Mouse (Mus musculus) forebrain, postnatal 0 days (tissue): ENCODE measurements around the gene Gstm7. TPM values are rescaled to one million over a fixed set of nuclear protein-coding genes. Genes with fewer than 3 reads are reported as not detected.

Source experiments
- ATAC-seq: fragments of 200-750 bp; cut with Nextera tagmentation; 2 replicates; pipeline ENCODE4 v1.8.0; 2017; ENCODE audit warnings: mild to moderate bottlenecking, moderate library complexity
- DNase-seq: peaks from one replicate; pipeline ENCODE4 v3.0.0-alpha.2; 2015
- H3K27ac ChIP-seq: fragments of 300-500 bp; sonication (generic); 2 replicates; pipeline ENCODE4 v1.5.1; 2014; ENCODE audit warnings: low read depth, mild to moderate bottlenecking, antibody characterized with exemption, low read length, moderate library complexity, mixed read lengths
- H3K27me3 ChIP-seq: fragments of 300-500 bp; sonication (generic); 2 replicates; pipeline ENCODE4 v1.6.1; 2014; ENCODE audit warnings: mild to moderate bottlenecking, low read length, mixed read lengths; ENCODE audit not compliant: insufficient read depth
- H3K36me3 ChIP-seq: fragments of 300-500 bp; sonication (generic); 2 replicates; pipeline ENCODE4 v1.6.1; 2014; ENCODE audit warnings: mild to moderate bottlenecking, moderate library complexity; ENCODE audit not compliant: insufficient read depth
- H3K4me1 ChIP-seq: fragments of 300-500 bp; sonication (generic); 2 replicates; pipeline ENCODE4 v1.6.1; 2014; ENCODE audit warnings: antibody characterized with exemption; ENCODE audit not compliant: insufficient read depth
- H3K4me2 ChIP-seq: fragments of 300-500 bp; sonication (generic); 2 replicates; pipeline ENCODE4 v1.6.1; 2014; ENCODE audit warnings: low read depth, mild to moderate bottlenecking, moderate library complexity
- H3K4me3 ChIP-seq: fragments of 300-500 bp; sonication (generic); 2 replicates; pipeline ENCODE4 v1.5.1; 2014; ENCODE audit warnings: low read depth, low read length, mixed read lengths
- H3K9ac ChIP-seq: fragments of 300-500 bp; sonication (generic); 2 replicates; pipeline ENCODE4 v1.6.1; 2014; ENCODE audit warnings: mild to moderate bottlenecking
- H3K9me3 ChIP-seq: fragments of 300-500 bp; sonication (generic); 2 replicates; pipeline ENCODE4 v1.6.1; 2016; ENCODE audit warnings: low read length
- CTCF ChIP-seq: sonication (generic); IDR thresholded peaks from 2 replicates; pipeline ENCODE4 v1.5.1; 2016; ENCODE audit warnings: antibody characterized with exemption, control low read depth, low read depth
- WGBS: fragments of 180-500 bp; shearing (Covaris S2); extraction: QIAGEN DNeasy Blood & Tissue Kit; methylation state at CpG from one replicate; pipeline ENCODE4 v1.1.7; 2014; 5-methylcytosine and 5-hydroxymethylcytosine counted together
- polyA plus RNA-seq: library from polyadenylated mRNA; unstranded; fragments of >200 nt; fragmentation: Nextera tagmentation; extraction: Ambion mirVana; gene quantifications from 2 replicates; pipeline ENCODE4 v1.2.1, GENCODE M21; 2015
- total RNA-seq: library from RNA; depleted of rRNA; stranded (reverse); fragments of >200 nt; gene quantifications from 2 replicates; pipeline ENCODE4 v1.2.3, GENCODE M21; 2014

Gstm7 gene
- total and polyA plus RNA-seq, 2 experiments from 2014 or later = 32.2 to 42.4 TPM

- Histone ChIP-seq H3K27me3 (no peaks in the 10 kb centered on the region), H3K9me3 (no peaks in the 10 kb centered on the region), H3K4me1 (peaks cover 22% of the 10 kb centered on the region), H3K4me2 (no peak overlapping the region), H3K4me3 (no peak overlapping the region), H3K27ac (peak overlapping the region; percentile 79), H3K9ac (no peak overlapping the region), H3K36me3 (no peaks in the 10 kb centered on the region)
- peak; percentile 30 for ATAC-seq
- peak; percentile 77 for TF ChIP-seq CTCF
- DNase-seq = no peak
- WGBS = 38% methylated on average over 3 of the region's 3 CpGs
These were observed 7.8 kb upstream of the Gstm7 start for GRCm38 (mm10) chr3:107939403-107939802.

DNA sequence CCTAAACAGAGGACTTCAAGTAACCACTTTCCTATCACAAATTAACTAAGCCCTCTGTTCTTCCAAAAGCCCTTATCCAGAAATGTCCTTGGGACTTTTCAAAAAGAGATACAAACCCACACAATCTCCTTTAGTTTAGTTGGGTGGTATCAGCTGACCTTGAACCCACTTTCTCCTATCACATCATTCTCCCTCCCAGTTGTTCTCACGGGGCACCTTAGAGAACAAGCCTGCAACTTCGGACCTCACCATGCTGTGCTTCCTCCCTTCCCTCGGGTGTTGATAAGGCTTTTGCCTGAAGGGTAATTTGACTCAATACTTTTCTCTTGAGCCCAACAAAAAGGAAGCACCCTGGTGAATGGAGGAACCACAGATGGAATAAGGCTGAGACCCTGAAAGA is 4.3 kb upstream of the Gstm7 start:
- no peak for TF ChIP-seq CTCF
- 68% methylated on average over 3 of the region's 3 CpGs for whole genome bisulfite sequencing
- no peaks in the 10 kb centered on the region for H3K9me3 ChIP-seq
- H3K27ac ChIP-seq = no peak overlapping the region
- H3K4me1 ChIP-seq = peaks cover 17% of the 10 kb centered on the region; the same call in 1 of the 2 replicates
- ATAC-seq (no peak), DNase-seq (no peak)
- H3K4me2 ChIP-seq = no peak overlapping the region
- H3K4me3 ChIP-seq = no peak overlapping the region
- no peaks in the 10 kb centered on the region for H3K27me3 ChIP-seq
- no peaks in the 10 kb centered on the region for H3K36me3 ChIP-seq
- H3K9ac ChIP-seq = no peak overlapping the region

GRCm38 (mm10) chr3:107935268-107935667 is 3.7 kb upstream of the Gstm7 start:
- WGBS = 87% methylated on average over 3 of the region's 3 CpGs

DNA sequence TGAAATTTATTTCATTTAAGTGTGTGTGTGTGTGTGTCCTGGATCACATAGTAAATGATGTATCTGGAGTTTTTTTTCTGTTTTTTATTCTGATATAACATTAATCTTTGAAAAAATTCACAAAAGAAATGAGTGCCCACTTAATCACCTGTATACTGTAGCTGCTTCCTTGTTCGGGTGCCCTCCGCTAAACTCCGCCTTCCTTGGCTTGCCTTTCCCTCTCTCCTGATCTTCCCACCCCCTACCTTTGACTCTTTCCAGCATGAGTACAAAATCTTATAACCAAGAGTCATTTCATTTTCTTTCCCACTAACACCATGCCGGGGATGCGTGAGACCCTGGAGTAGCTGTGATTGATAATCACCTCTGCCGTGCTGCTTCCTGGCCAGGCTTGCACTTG is 511 bp upstream of the Gstm7 start:
- DNase-seq (no peak), ATAC-seq (no peak)
- peak overlapping the region; percentile 45; the same call in 1 of the 2 replicates for H3K27ac ChIP-seq
- 67% methylated on average over 6 of the region's 6 CpGs for WGBS
- H3K4me2 ChIP-seq = no peak overlapping the region
- H3K36me3 ChIP-seq = no peaks in the 10 kb centered on the region
- no peak overlapping the region for H3K4me3 ChIP-seq
- no peak for TF ChIP-seq CTCF
- H3K27me3 ChIP-seq = no peaks in the 10 kb centered on the region
- no peaks in the 10 kb centered on the region for H3K9me3 ChIP-seq
- no peaks in the 10 kb centered on the region; the same call in 1 of the 2 replicates for H3K4me1 ChIP-seq
- H3K9ac ChIP-seq = no peak overlapping the region

More at GRCm38 (mm10) chr3:107935268-107935667, 3.7 kb upstream of the Gstm7 start:
- no peak overlapping the region for H3K4me2 ChIP-seq
- H3K9ac ChIP-seq = no peak overlapping the region
- no peak overlapping the region for H3K4me3 ChIP-seq
- H3K27ac ChIP-seq = no peak overlapping the region
- ATAC-seq = no peak
- H3K27me3 ChIP-seq = no peaks in the 10 kb centered on the region
- H3K36me3 ChIP-seq = no peaks in the 10 kb centered on the region
- no peaks in the 10 kb centered on the region for H3K9me3 ChIP-seq
- no peak for DNase-seq
- TF ChIP-seq CTCF = no peak
- peaks cover 12% of the 10 kb centered on the region; the same call in 1 of the 2 replicates for H3K4me1 ChIP-seq

DNA sequence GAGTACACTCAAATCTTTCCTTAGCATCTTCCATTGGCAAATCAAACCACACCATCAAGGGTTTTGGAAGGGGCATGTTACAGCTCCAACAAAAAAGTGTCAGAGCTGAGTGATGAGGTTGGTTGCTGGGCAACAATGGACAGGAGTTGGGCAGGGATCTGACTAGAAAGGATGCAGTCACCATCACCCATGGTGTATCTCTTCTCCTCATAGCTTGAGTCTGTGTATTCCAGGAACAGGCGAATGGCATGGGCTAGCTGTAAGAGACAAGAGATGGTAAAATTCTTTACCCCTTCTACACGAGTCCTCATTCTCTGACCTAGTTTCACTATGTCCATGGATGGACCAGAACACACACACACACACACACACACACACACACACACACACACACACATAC is 483 bp downstream of the Gstm7 start:
- TF ChIP-seq CTCF = no peak
- H3K36me3 ChIP-seq = no peaks in the 10 kb centered on the region
- peak; percentile 27 for ATAC-seq
- DNase-seq = no peak
- H3K27ac ChIP-seq = peak overlapping the region; percentile 67
- H3K27me3 ChIP-seq = no peaks in the 10 kb centered on the region
- H3K9ac ChIP-seq = peak overlapping the region; percentile 36
- no peaks in the 10 kb centered on the region; the same call in 1 of the 2 replicates for H3K4me1 ChIP-seq
- no peaks in the 10 kb centered on the region for H3K9me3 ChIP-seq
- peak overlapping the region; percentile 44 for H3K4me2 ChIP-seq
- WGBS = 45% methylated on average over 2 of the region's 2 CpGs
- peak overlapping the region; percentile 26 for H3K4me3 ChIP-seq

DNA sequence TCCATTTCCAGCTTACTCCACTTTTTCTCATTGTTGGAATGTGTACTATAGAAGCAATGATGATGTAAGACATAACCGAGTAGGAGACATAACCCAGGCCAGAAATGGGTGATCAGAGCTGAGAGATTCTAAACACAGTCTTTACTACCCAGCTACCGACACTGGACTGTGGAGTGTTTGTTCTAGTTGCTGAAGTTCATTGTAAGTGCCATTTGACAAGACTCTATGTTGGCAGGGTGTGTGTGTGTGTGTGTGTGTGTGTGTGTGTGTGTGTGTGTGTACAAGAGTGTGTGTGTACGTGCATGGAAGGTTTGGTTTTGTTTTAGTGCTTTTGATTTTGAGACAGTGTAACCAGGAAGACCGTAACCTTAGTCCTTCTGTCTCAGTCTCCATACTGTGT is 1.9 kb downstream of the Gstm7 start:
- TF ChIP-seq CTCF = no peak

GRCm38 (mm10) chr3:107929243-107929642 is 2.4 kb downstream of the Gstm7 start:
- ATAC-seq (no peak), DNase-seq (no peak)
- Histone ChIP-seq H3K9me3 (no peaks in the 10 kb centered on the region), H3K4me1 (no peaks in the 10 kb centered on the region; the same call in 1 of the 2 replicates), H3K36me3 (no peaks in the 10 kb centered on the region), H3K27ac (no peak overlapping the region), H3K27me3 (no peaks in the 10 kb centered on the region), H3K4me2 (no peak overlapping the region), H3K4me3 (no peak overlapping the region), H3K9ac (no peak overlapping the region)
- no peak for TF ChIP-seq CTCF
- 84% methylated on average over 4 of the region's 4 CpGs for WGBS

More for the DNA sequence above, 1.9 kb downstream of the Gstm7 start:
- Histone ChIP-seq H3K27me3 (no peaks in the 10 kb centered on the region), H3K27ac (no peak overlapping the region), H3K9ac (no peak overlapping the region), H3K4me2 (no peak overlapping the region), H3K9me3 (no peaks in the 10 kb centered on the region), H3K36me3 (no peaks in the 10 kb centered on the region), H3K4me3 (no peak overlapping the region), H3K4me1 (no peaks in the 10 kb centered on the region; the same call in 1 of the 2 replicates)
- ATAC-seq (no peak), DNase-seq (no peak)
- 88% methylated on average over 4 of the region's 4 CpGs for WGBS
